Mouse (Mus musculus) liver, embryonic 14.5 days (tissue): ENCODE data around the gene Olfr1375. TPM values are rescaled to one million over a fixed set of nuclear protein-coding genes. Genes with fewer than 3 reads are reported as not detected.
"Not testable (repeated sequence)": the region's sequence is repeated elsewhere in the genome, so short reads cannot be mapped to it uniquely, and the experiment has no call there.

Experiments
- ATAC-seq: fragments of 200-750 bp; cut with Nextera tagmentation; 2 replicates; pipeline ENCODE4 v1.8.0; 2017; ENCODE audit warnings: moderate number of reproducible peaks, mild to moderate bottlenecking, moderate library complexity; ENCODE audit not compliant: insufficient read depth
- DNase-seq, 3 experiments: peaks; one replicate each; pipeline ENCODE4 v3.0.0-alpha.2; 2012 to 2013; ENCODE audit warnings: low read depth in 3 of 3, low spot score in 3 of 3
- H3K27ac ChIP-seq: fragments of 300-500 bp; sonication (generic); 2 replicates; pipeline ENCODE4 v1.5.1; 2014; ENCODE audit warnings: moderate library complexity, mild to moderate bottlenecking, control low read depth, inconsistent platforms
- H3K27me3 ChIP-seq: fragments of 300-500 bp; sonication (generic); 2 replicates; pipeline ENCODE4 v1.6.1; 2014; ENCODE audit warnings: mild to moderate bottlenecking, low read length, moderate library complexity; ENCODE audit not compliant: control insufficient read depth, insufficient read depth
- H3K36me3 ChIP-seq: fragments of 300-500 bp; sonication (generic); replicated peaks from 2 replicates; pipeline ENCODE4 v1.6.1; 2014; ENCODE audit warnings: low read depth; ENCODE audit not compliant: control insufficient read depth, insufficient read depth
- H3K4me1 ChIP-seq, 2 experiments: fragments of 200-500 bp in 1 of 2; fragments of 300-500 bp in 1 of 2; sonication (generic) in 1 of 2; replicated peaks; 2 replicates each; pipeline ENCODE4 v1.6.1; 2012 to 2014; ENCODE audit warnings: antibody characterized with exemption in 1 of 2, inconsistent platforms in 1 of 2, low read length in 1 of 2; ENCODE audit not compliant: control insufficient read depth in 2 of 2, insufficient read depth in 2 of 2
- H3K4me2 ChIP-seq: fragments of 300-500 bp; sonication (generic); 2 replicates; pipeline ENCODE4 v1.6.1; 2014; ENCODE audit warnings: low read depth, mild to moderate bottlenecking, control low read depth, moderate library complexity
- H3K4me3 ChIP-seq, 2 experiments: fragments of 200-500 bp in 1 of 2; fragments of 300-500 bp in 1 of 2; sonication (generic) in 1 of 2; 2 replicates each; pipeline ENCODE4 v1.5.1; 2012 to 2014; ENCODE audit warnings: low read depth in 2 of 2, low read length in 2 of 2, mild to moderate bottlenecking in 2 of 2, control low read depth in 1 of 2, inconsistent platforms in 1 of 2, moderate library complexity in 1 of 2; ENCODE audit not compliant: insufficient read depth in 1 of 2
- H3K9ac ChIP-seq: fragments of 300-500 bp; sonication (generic); replicated peaks from 2 replicates; pipeline ENCODE4 v1.6.1; 2014; ENCODE audit warnings: mild to moderate bottlenecking, control low read depth, moderate library complexity
- H3K9me3 ChIP-seq: fragments of 300-500 bp; sonication (generic); 2 replicates; pipeline ENCODE4 v1.6.1; 2016; ENCODE audit warnings: low read length, mixed read lengths; ENCODE audit not compliant: control insufficient read depth
- CTCF ChIP-seq: IDR thresholded peaks from 2 replicates; pipeline ENCODE4 v1.5.1; 2016; ENCODE audit warnings: antibody characterized with exemption, low read depth, control low read depth
- EP300 ChIP-seq: IDR thresholded peaks from 2 replicates; pipeline ENCODE4 v1.6.1; 2016; ENCODE audit warnings: antibody characterized with exemption, low read depth
- WGBS: fragments of 180-500 bp; shearing (Covaris S2); extraction: QIAGEN DNeasy Blood & Tissue Kit; methylation state at CpG from one replicate; pipeline ENCODE4 v1.1.7; 2014; ENCODE audit not compliant: insufficient replicate concordance; 5-methylcytosine and 5-hydroxymethylcytosine counted together
- polyA plus RNA-seq, 2 experiments: library from polyadenylated mRNA; depleted of rRNA in 1 of 2; stranded (reverse) in 1 of 2; unstranded in 1 of 2; fragments of >200 nt; fragmentation: Nextera tagmentation in 1 of 2; extraction: Ambion mirVana in 1 of 2; gene quantifications; 2 replicates each; pipeline versions ENCODE4 v1.2.1 to v1.2.3; 2012 to 2014

The Olfr1375 gene
- polyA plus RNA-seq, 2 experiments: not detected

DNA sequence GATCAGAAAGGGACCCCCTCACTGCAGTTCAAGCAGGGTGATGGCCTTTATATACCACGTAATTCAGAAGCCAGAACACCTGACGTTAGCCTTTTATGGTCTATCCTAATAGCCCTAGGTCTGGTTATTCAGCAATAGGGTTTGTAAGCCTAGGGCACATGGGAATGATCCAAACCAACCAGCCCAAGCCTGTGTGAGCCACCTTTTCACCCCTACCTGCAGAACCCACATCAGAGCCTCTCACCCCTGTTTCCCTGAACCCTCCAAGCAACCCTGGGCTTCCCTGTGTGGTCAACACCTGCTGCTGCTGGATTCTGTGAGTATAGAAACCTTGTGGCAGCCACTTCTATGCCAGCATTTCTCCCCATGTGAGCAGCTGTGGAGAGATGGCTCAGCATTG lies 17.7 kb upstream of the Olfr1375 start:
- no peaks in the 10 kb centered on the region for H3K9me3 ChIP-seq
- H3K4me2 ChIP-seq: no peak overlapping the region
- H3K36me3 ChIP-seq: no peaks in the 10 kb centered on the region
- 51% methylated on average over 2 of the region's 2 CpGs for WGBS
- H3K27ac ChIP-seq: no peak overlapping the region
- no peak overlapping the region for H3K9ac ChIP-seq
- H3K4me1 ChIP-seq: no peaks in the 10 kb centered on the region
- no peak for TF ChIP-seq EP300
- no peak for TF ChIP-seq CTCF
- DNase-seq (no peak), ATAC-seq (no peak)
- H3K27me3 ChIP-seq: no peaks in the 10 kb centered on the region
- H3K4me3 ChIP-seq: no peak overlapping the region

GRCm38 (mm10) chr11:51032851-51033250 lies 15.1 kb upstream of the Olfr1375 start:
- ATAC-seq: no peak
- TF ChIP-seq EP300 (no peak), CTCF (peak; percentile 74)
- Histone ChIP-seq H3K36me3 (no peaks in the 10 kb centered on the region), H3K27me3 (no peaks in the 10 kb centered on the region), H3K27ac (no peak overlapping the region), H3K4me2 (no peak overlapping the region), H3K4me3 (no peak overlapping the region), H3K9ac (no peak overlapping the region), H3K9me3 (no peaks in the 10 kb centered on the region), H3K4me1 (no peaks in the 10 kb centered on the region)
- WGBS: 29% methylated on average over 1 of the region's 1 CpGs
- DNase-seq: peak in 1 of 3 experiments; percentile 3

GRCm38 (mm10) chr11:51034141-51034540 lies 13.8 kb upstream of the Olfr1375 start:
- H3K27ac ChIP-seq, ATAC-seq, H3K9ac ChIP-seq, DNase-seq, H3K4me3 ChIP-seq, H3K9me3 ChIP-seq, H3K27me3 ChIP-seq, H3K4me1 ChIP-seq, H3K36me3 ChIP-seq, H3K4me2 ChIP-seq: not testable (repeated sequence)

DNA sequence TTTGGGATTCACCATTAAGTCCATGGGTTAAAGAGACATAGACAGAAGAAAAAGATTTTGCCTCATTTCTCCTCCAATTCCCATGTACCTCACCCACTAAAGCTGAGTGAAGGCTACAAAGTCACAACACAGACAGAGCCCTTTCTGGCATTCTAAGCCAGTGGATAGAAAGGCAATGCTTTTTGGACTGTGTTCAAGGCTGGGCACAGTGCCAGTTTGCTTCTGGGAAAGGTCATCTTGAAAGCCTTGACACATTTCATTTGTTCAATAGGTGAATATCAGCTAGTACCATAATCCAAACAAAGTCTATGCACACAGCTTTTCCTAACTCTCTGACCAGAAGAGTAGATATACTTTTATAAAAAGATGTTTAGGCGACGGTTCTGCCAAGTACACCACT lies 12.0 kb upstream of the Olfr1375 start:
- H3K27ac ChIP-seq: no peak overlapping the region
- no peaks in the 10 kb centered on the region for H3K36me3 ChIP-seq
- TF ChIP-seq EP300 (no peak), CTCF (no peak)
- DNase-seq (no peak), ATAC-seq (no peak)
- H3K4me3 ChIP-seq: no peak overlapping the region
- no peak overlapping the region for H3K9ac ChIP-seq
- no peaks in the 10 kb centered on the region for H3K9me3 ChIP-seq
- no peaks in the 10 kb centered on the region for H3K27me3 ChIP-seq
- H3K4me2 ChIP-seq: no peak overlapping the region
- 68% methylated on average over 2 of the region's 2 CpGs for WGBS
- no peaks in the 10 kb centered on the region for H3K4me1 ChIP-seq

GRCm38 (mm10) chr11:51044776-51045175 lies 3.1 kb upstream of the Olfr1375 start:
- DNase-seq, H3K27me3 ChIP-seq, H3K4me3 ChIP-seq, H3K9me3 ChIP-seq, H3K4me2 ChIP-seq, H3K36me3 ChIP-seq, H3K27ac ChIP-seq, H3K4me1 ChIP-seq, ATAC-seq, H3K9ac ChIP-seq: not testable (repeated sequence)
- 56% methylated on average over 3 of the region's 3 CpGs for WGBS

GRCm38 (mm10) chr11:51051678-51052077 lies 3.8 kb downstream of the Olfr1375 start:
- Histone ChIP-seq H3K27me3 (no peaks in the 10 kb centered on the region), H3K36me3 (no peaks in the 10 kb centered on the region), H3K4me2 (no peak overlapping the region), H3K4me1 (no peaks in the 10 kb centered on the region), H3K27ac (no peak overlapping the region), H3K4me3 (no peak overlapping the region), H3K9ac (no peak overlapping the region), H3K9me3 (no peaks in the 10 kb centered on the region)
- ATAC-seq (no peak), DNase-seq (no peak)
- WGBS: 34% methylated on average over 2 of the region's 2 CpGs
- TF ChIP-seq EP300: no peak
